Mouse (Mus musculus) lung, postnatal 0 days (tissue): ENCODE data around the gene 3110040M04Rik.

Experiments used
- CTCF ChIP-seq: IDR thresholded peaks from 2 replicates; pipeline ENCODE4 v1.5.1; 2016; ENCODE audit warnings: antibody characterized with exemption, mild to moderate bottlenecking
- EP300 ChIP-seq: IDR thresholded peaks from 2 replicates; pipeline ENCODE4 v1.6.1; 2016; ENCODE audit warnings: antibody characterized with exemption, mild to moderate bottlenecking, control low read depth

DNA sequence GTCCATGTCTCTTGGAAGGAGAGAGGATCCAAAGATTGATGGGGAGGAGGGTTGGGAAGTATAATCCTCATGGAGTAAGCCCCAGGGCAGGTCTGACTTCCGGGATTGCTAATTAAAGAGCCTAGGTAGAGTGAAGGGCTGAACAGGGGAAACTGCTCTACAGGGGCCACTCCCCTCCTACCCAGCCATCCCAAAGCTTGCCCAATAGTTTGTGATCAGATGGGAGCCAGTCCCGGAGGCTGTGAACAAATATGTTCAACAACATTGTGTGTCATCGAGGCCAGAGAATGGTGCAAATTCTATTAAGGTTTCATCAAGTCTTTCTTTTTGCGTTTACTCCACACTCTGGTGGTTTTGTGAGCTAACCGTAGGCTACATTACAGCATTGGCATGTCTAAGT is 40.1 kb downstream of the 3110040M04Rik start:
- TF ChIP-seq EP300: no peak
- no peak for TF ChIP-seq CTCF
